Mouse (Mus musculus) liver, embryonic 15.5 days (tissue): Measurements from ENCODE around the gene Islr. TPM values are rescaled to one million over a fixed set of nuclear protein-coding genes. Genes with fewer than 3 reads are reported as not detected.

ENCODE experiments used
- ATAC-seq: fragments of 200-750 bp; cut with Nextera tagmentation; 2 replicates; pipeline ENCODE4 v1.8.0; 2017; ENCODE audit warnings: moderate number of reproducible peaks, mild to moderate bottlenecking, moderate library complexity; ENCODE audit not compliant: insufficient read depth
- H3K27ac ChIP-seq: fragments of 300-500 bp; sonication (generic); replicated peaks from 2 replicates; pipeline ENCODE4 v1.5.1; 2015; ENCODE audit warnings: mild to moderate bottlenecking, inconsistent platforms
- H3K27me3 ChIP-seq: fragments of 300-500 bp; sonication (generic); 2 replicates; pipeline ENCODE4 v1.6.1; 2015; ENCODE audit warnings: mild to moderate bottlenecking, inconsistent platforms
- H3K36me3 ChIP-seq: fragments of 300-500 bp; sonication (generic); replicated peaks from 2 replicates; pipeline ENCODE4 v1.6.1; 2015; ENCODE audit warnings: moderate library complexity, mild to moderate bottlenecking, inconsistent platforms
- H3K4me1 ChIP-seq: fragments of 300-500 bp; sonication (generic); replicated peaks from 2 replicates; pipeline ENCODE4 v1.6.1; 2015; ENCODE audit warnings: inconsistent platforms
- H3K4me2 ChIP-seq: fragments of 300-500 bp; sonication (generic); 2 replicates; pipeline ENCODE4 v1.6.1; 2015; ENCODE audit warnings: moderate library complexity, mild to moderate bottlenecking, inconsistent platforms
- H3K4me3 ChIP-seq: fragments of 300-500 bp; sonication (generic); replicated peaks from 2 replicates; pipeline ENCODE4 v1.5.1; 2015; ENCODE audit warnings: mild to moderate bottlenecking, inconsistent platforms
- H3K9ac ChIP-seq: fragments of 300-500 bp; sonication (generic); 2 replicates; pipeline ENCODE4 v1.6.1; 2015; ENCODE audit warnings: moderate library complexity, mild to moderate bottlenecking, inconsistent platforms
- H3K9me3 ChIP-seq: fragments of 300-500 bp; sonication (generic); replicated peaks from 2 replicates; pipeline ENCODE4 v1.6.1; 2016; ENCODE audit warnings: inconsistent platforms
- whole genome bisulfite sequencing: fragments of 180-500 bp; shearing (Covaris S2); methylation state at CpG from one replicate; pipeline ENCODE4 v1.1.7; 2015; ENCODE audit warnings: mixed read lengths; ENCODE audit not compliant: insufficient replicate concordance; 5-methylcytosine and 5-hydroxymethylcytosine counted together
- polyA plus RNA-seq: library from polyadenylated mRNA; unstranded; fragments of >200 nt; fragmentation: Nextera tagmentation; extraction: Ambion mirVana; gene quantifications from 2 replicates; pipeline ENCODE4 v1.2.1, GENCODE M21; 2015

The Islr gene
- polyA plus RNA-seq, 1 experiment from 2014 or later = 4.5 TPM

DNA sequence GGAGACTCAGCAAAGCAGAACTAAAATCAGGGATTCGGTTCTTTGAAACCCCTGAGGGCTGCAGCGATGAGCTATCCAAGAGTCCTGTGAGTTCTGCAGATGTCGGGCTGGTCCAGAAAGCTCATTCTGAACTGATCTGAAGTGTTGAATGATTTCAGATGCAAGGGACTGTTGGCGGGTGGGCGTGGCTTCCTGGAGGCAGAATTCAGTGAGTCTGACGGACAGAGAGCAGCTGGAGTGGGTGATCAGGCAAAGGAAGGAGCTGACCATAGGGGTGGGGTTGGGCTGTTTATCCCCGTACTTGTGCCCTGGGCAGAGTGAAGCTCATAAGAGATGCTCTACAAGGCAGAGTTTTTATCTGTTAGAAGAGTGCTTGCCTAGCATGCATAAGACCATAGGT lies 60.7 kb downstream of the Islr start:
- WGBS = 35% methylated on average over 7 of the region's 7 CpGs
- Histone ChIP-seq H3K4me1 (no peaks in the 10 kb centered on the region), H3K27ac (no peak overlapping the region)

GRCm38 (mm10) chr9:58139947-58140346 lies 64.2 kb downstream of the Islr start:
- Histone ChIP-seq H3K9ac (no peak overlapping the region), H3K27ac (no peak overlapping the region), H3K36me3 (no peaks in the 10 kb centered on the region), H3K4me1 (no peaks in the 10 kb centered on the region), H3K9me3 (no peaks in the 10 kb centered on the region), H3K4me3 (no peak overlapping the region), H3K27me3 (peaks cover 27% of the 10 kb centered on the region), H3K4me2 (no peak overlapping the region)
- 22% methylated on average over 6 of the region's 6 CpGs for WGBS
- no peak for ATAC-seq

More for the DNA sequence above, 60.7 kb downstream of the Islr start:
- Histone ChIP-seq H3K9ac (no peak overlapping the region), H3K4me2 (no peak overlapping the region), H3K4me3 (no peak overlapping the region), H3K9me3 (no peaks in the 10 kb centered on the region), H3K27me3 (peaks cover 9% of the 10 kb centered on the region; the same call in 1 of the 2 replicates), H3K36me3 (no peaks in the 10 kb centered on the region)
- no peak for ATAC-seq

- H3K27me3 ChIP-seq = peaks cover 61% of the 10 kb centered on the region
Observed at GRCm38 (mm10) chr9:58135921-58136321, 68.2 kb downstream of the Islr start.

DNA sequence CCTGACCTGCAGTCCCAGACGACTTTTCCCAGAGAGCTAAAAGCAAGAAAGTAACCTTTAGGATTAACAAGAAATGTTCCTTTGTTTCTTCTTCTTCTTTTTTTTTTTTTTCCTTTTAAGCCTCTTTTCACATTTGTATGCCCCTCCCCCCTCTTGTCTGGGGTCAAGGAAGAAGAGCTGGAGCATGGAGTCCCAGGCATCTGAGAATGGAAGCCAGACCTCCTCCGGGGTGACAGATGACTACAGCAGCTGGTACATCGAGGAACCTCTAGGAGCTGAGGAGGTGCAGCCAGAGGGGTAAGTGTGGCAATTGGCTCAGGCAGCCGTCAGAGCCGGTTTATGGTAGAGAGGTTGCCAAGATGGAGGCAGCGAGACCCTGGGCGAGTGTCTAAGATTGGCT lies 69.2 kb downstream of the Islr start:
- Histone ChIP-seq H3K4me2 (no peak overlapping the region), H3K4me3 (no peak overlapping the region), H3K27me3 (peaks cover 69% of the 10 kb centered on the region), H3K4me1 (no peaks in the 10 kb centered on the region), H3K27ac (no peak overlapping the region), H3K9ac (no peak overlapping the region), H3K36me3 (no peaks in the 10 kb centered on the region), H3K9me3 (no peaks in the 10 kb centered on the region)
- WGBS = 17% methylated on average over 7 of the region's 7 CpGs
- ATAC-seq = no peak

More at GRCm38 (mm10) chr9:58135921-58136321, 68.2 kb downstream of the Islr start:
- 21% methylated on average over 2 of the region's 2 CpGs for WGBS
- Histone ChIP-seq H3K36me3 (no peaks in the 10 kb centered on the region), H3K4me3 (no peak overlapping the region), H3K9me3 (no peaks in the 10 kb centered on the region), H3K27ac (no peak overlapping the region), H3K9ac (no peak overlapping the region), H3K4me1 (no peaks in the 10 kb centered on the region), H3K4me2 (no peak overlapping the region)
- ATAC-seq = no peak

DNA sequence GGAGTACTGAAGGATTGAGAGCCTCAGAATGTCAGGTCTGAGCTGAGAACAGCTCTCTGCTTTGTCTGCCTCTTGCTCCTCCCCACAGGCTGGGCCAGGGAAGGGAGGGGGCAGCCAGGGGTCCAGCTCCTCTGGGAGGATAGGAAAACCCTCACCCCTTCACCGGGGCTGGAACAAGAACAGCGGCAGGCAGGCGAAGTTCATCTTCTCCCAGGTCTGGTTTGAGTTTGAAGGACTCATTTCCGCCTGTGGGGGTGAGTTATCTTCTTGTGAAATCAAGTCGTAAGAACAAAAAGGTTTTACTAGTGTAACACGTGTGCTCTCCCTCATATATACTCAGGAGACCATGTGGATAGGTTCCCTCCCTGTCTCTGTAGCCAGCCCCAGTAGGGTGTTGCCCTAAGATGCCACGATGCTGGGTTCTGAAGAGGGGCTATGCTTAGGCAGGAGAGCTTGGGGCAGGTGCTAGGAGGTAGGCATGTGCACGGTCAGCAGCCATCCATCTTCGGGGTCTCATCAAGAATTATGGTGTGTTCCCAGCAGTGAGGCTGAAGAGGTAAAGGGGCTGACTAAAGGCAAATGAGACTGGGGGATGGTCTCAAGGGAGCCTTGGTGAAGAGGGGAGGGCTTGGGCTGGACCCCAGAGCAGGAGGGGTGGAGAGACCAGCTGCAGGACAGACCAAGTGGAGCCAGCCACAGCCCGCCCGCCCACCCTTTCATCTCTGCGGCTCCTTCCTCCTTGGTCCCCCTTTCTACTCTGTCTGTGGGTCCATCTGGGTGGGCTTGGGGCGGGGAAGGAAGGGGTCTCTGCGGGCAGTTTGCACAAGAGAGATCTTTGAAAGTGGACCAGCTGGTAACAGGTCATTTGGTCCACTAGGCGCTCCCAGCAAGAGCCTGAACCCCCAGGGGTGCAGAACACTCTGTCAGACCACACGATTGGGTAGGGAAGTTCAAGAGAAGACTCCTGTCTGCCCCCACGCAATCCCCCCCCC lies 69.9 kb downstream of the Islr start:
- peaks cover 77% of the 10 kb centered on the region for H3K27me3 ChIP-seq
- no peak overlapping the region for H3K4me3 ChIP-seq
- H3K36me3 ChIP-seq = no peaks in the 10 kb centered on the region
- H3K27ac ChIP-seq = no peak overlapping the region
- no peaks in the 10 kb centered on the region for H3K4me1 ChIP-seq
- H3K9me3 ChIP-seq = no peaks in the 10 kb centered on the region
- WGBS = 8% methylated on average over 17 of the region's 17 CpGs
- ATAC-seq = no peak
- no peak overlapping the region for H3K4me2 ChIP-seq
- no peak overlapping the region for H3K9ac ChIP-seq

- H3K9me3 ChIP-seq = no peaks in the 10 kb centered on the region
- no peak overlapping the region for H3K27ac ChIP-seq
- H3K27me3 ChIP-seq = peaks cover 80% of the 10 kb centered on the region
- no peaks in the 10 kb centered on the region for H3K4me1 ChIP-seq
- WGBS = 38% methylated on average over 7 of the region's 7 CpGs
- no peak for ATAC-seq
- no peak overlapping the region for H3K4me3 ChIP-seq
- no peak overlapping the region for H3K9ac ChIP-seq
- H3K4me2 ChIP-seq = no peak overlapping the region
- H3K36me3 ChIP-seq = no peaks in the 10 kb centered on the region
Observed at GRCm38 (mm10) chr9:58131735-58132134, 72.4 kb downstream of the Islr start.

- no peak overlapping the region for H3K9ac ChIP-seq
- H3K27ac ChIP-seq = no peak overlapping the region
- no peak for ATAC-seq
- no peak overlapping the region for H3K4me3 ChIP-seq
- H3K27me3 ChIP-seq = peaks cover 72% of the 10 kb centered on the region
- no peaks in the 10 kb centered on the region for H3K36me3 ChIP-seq
- no peaks in the 10 kb centered on the region for H3K4me1 ChIP-seq
- no peaks in the 10 kb centered on the region for H3K9me3 ChIP-seq
- H3K4me2 ChIP-seq = no peak overlapping the region
- 17% methylated on average over 3 of the region's 3 CpGs for WGBS
Observed at GRCm38 (mm10) chr9:58130909-58131308, 73.2 kb downstream of the Islr start.

DNA sequence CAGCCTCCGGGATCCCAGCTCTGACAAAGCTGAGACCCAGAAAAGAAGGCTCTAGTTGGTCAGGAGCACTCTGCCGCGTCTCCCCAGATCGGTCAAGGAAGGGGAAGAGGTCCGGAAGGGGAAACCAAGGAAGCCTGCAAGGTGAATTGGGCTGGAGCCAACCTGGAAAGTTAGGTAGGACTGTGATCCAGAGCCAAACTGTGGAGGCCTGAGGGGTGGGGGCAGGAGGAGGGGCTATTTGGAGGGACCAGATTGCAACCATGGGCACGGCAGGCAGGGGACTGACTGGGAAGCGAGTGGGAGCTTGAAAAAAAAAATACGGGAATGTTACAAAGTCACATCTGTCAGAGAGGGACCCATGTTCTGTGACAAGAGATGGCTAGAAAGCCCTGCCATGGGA lies 74.6 kb downstream of the Islr start:
- no peaks in the 10 kb centered on the region for H3K36me3 ChIP-seq
- H3K4me2 ChIP-seq = no peak overlapping the region
- no peaks in the 10 kb centered on the region for H3K4me1 ChIP-seq

GRCm38 (mm10) chr9:58128926-58129413 lies 75.1 kb downstream of the Islr start:
- Histone ChIP-seq H3K4me3 (no peak overlapping the region), H3K27ac (no peak overlapping the region), H3K9ac (no peak overlapping the region), H3K9me3 (no peaks in the 10 kb centered on the region), H3K4me2 (no peak overlapping the region), H3K36me3 (no peaks in the 10 kb centered on the region), H3K27me3 (peaks cover 56% of the 10 kb centered on the region), H3K4me1 (no peaks in the 10 kb centered on the region)
- no peak for ATAC-seq
- 15% methylated on average over 13 of the region's 13 CpGs for WGBS

More for the DNA sequence above, 74.6 kb downstream of the Islr start:
- WGBS = 26% methylated on average over 8 of the region's 8 CpGs
- no peak overlapping the region for H3K4me3 ChIP-seq
- no peaks in the 10 kb centered on the region for H3K9me3 ChIP-seq
- ATAC-seq = no peak
- no peak overlapping the region for H3K9ac ChIP-seq
- peaks cover 61% of the 10 kb centered on the region for H3K27me3 ChIP-seq
- H3K27ac ChIP-seq = no peak overlapping the region

DNA sequence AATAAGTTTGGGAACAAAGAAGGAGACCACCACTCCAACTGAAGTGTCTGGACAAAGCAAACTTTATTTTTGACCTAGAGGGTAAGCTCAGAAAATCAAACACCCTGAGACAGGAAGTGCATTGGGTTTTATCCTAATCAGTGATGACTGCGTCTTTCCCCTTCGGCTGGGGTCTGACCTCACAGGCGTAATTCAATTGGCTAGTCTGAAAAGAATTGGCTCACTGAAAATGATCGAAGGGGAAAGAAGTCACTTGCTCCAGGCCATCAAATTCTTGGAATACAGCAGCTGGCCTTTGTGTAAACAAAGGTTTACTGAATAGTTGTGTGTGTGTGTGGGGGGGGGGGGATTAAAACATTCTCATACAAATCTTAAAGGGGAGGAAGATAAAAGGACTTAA lies 78.3 kb downstream of the Islr start:
- no peaks in the 10 kb centered on the region for H3K36me3 ChIP-seq
- no peak overlapping the region for H3K4me2 ChIP-seq
- no peaks in the 10 kb centered on the region for H3K4me1 ChIP-seq
- no peaks in the 10 kb centered on the region for H3K9me3 ChIP-seq
- 25% methylated on average over 4 of the region's 4 CpGs for WGBS
- ATAC-seq = no peak
- H3K27ac ChIP-seq = no peak overlapping the region
- H3K9ac ChIP-seq = no peak overlapping the region
- no peak overlapping the region for H3K4me3 ChIP-seq
- peaks cover 27% of the 10 kb centered on the region for H3K27me3 ChIP-seq

GRCm38 (mm10) chr9:58125085-58125484 lies 79.0 kb downstream of the Islr start:
- ATAC-seq = no peak
- H3K36me3 ChIP-seq = no peaks in the 10 kb centered on the region
- H3K9ac ChIP-seq = no peak overlapping the region
- no peaks in the 10 kb centered on the region for H3K4me1 ChIP-seq
- no peak overlapping the region for H3K27ac ChIP-seq
- peaks cover 19% of the 10 kb centered on the region for H3K27me3 ChIP-seq
- 27% methylated on average over 3 of the region's 3 CpGs for whole genome bisulfite sequencing
- no peak overlapping the region for H3K4me3 ChIP-seq
- H3K4me2 ChIP-seq = no peak overlapping the region
- H3K9me3 ChIP-seq = no peaks in the 10 kb centered on the region
